Mouse (Mus musculus) cerebellum, adult 2 months (tissue): ENCODE results near the gene Pipox.

Experiments used
- CTCF ChIP-seq: fragments of 200-500 bp; IDR thresholded peaks from 2 replicates; pipeline ENCODE4 v1.5.1; 2011; ENCODE audit warnings: low read depth, mild to moderate bottlenecking, control low read depth, low read length, moderate library complexity, borderline replicate concordance; ENCODE audit not compliant: insufficient read depth
- POLR2A ChIP-seq: fragments of 200-500 bp; IDR thresholded peaks from 2 replicates; pipeline ENCODE4 v1.6.1; 2011; ENCODE audit warnings: low read length, control low read depth, borderline replicate concordance; ENCODE audit not compliant: insufficient read depth

DNA sequence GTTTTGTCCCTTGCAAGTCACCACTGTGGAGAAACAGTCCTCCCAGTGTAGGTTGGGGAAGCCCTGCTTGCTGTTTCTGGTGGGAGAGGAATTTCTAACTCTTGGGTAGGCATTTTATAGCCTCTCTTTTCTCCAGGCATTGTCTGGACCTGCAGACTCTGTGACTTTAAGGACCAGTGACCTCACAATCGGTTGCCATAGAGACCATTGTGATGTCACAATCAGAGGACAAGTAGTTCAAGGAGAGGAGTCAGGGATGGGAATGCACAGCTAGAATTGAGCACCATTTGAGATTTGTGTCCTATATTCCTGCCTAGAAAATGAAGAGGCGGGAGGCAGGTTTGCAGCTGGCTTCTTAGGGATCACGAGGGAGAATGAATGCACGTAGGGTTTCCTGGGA lies 29.4 kb upstream of the Pipox start:
- TF ChIP-seq CTCF (no peak), POLR2A (no peak)
